Mouse (Mus musculus) brain, embryonic 14.5 days (tissue): ENCODE data around the gene C1ql1.

Experiments
- CTCF ChIP-seq: fragments of 200-500 bp; IDR thresholded peaks from 2 replicates; pipeline ENCODE4 v1.5.1; 2012; ENCODE audit warnings: inconsistent platforms, mild to moderate bottlenecking, moderate library complexity, borderline replicate concordance; ENCODE audit not compliant: insufficient read depth, insufficient read length; ENCODE audit errors: extremely low read depth
- POLR2A ChIP-seq: fragments of 200-500 bp; IDR thresholded peaks from 2 replicates; pipeline ENCODE4 v1.6.1; 2012; ENCODE audit warnings: mild to moderate bottlenecking, inconsistent platforms, borderline replicate concordance; ENCODE audit not compliant: poor library complexity, insufficient read depth, insufficient read length, severe bottlenecking; ENCODE audit errors: extremely low read depth

- no peak for TF ChIP-seq CTCF
- no peak for TF ChIP-seq POLR2A
Observed at GRCm38 (mm10) chr11:102957692-102958091, 11.2 kb upstream of the C1ql1 start.
